ENCODE assay signal across 9 mouse cellular contexts in the genomic region with DNA sequence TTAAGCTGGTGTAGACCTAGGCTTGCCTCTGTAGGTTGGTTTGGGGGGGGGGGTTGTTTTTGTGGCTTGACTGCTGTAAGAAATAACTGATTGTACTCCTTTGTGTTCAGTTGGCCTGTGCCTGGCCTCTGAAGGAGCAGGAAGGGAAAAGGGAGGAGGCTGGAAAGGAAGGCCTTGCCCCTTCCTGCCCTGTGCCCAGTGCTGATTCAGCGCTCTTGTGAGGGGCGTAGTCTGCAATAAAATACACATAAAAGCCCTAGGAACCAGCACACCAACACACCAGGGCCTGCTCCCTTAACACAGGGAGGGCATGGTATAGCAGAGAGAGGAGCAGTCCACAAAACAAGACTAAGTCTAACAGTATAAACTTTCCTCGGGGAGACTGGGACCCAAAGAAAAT. TPM values are rescaled to one million over a fixed set of nuclear protein-coding genes. Genes with fewer than 3 reads are reported as not detected.
A peak's percentile ranks its signal among the peaks of the same experiment; 100 is the strongest.
DNase-seq lines count a peak whose midpoint lies in the region; ATAC-seq and TF ChIP-seq lines count a peak whose summit lies in the region.
"Had no signal": no experiment of that assay in that cellular context is flagged by ENCODE, and none has a peak within 500 bp of the region (broad histone marks: within the 10 kb centered on the region; RNA-seq: fewer than 3 reads in every experiment).

No protein-coding gene starts in this region.

- H3K27me3 ChIP-seq in hindbrain, postnatal 0 days (ENCODE audit: insufficient read depth, low read length): no peaks in the 10 kb centered on the region
- H3K27me3 ChIP-seq in forebrain, embryonic 13.5 days: peaks cover 6% of the 10 kb centered on the region; the same call in 1 of the 2 replicates

- no peak overlapping the region for H3K4me2 ChIP-seq in hindbrain, postnatal 0 days (ENCODE audit: low read depth, low read length)
- no peak overlapping the region for H3K4me2 ChIP-seq in forebrain, embryonic 13.5 days

- no peak overlapping the region for H3K27ac ChIP-seq in hindbrain, postnatal 0 days
- no peak overlapping the region for H3K27ac ChIP-seq in forebrain, embryonic 13.5 days

- H3K9ac ChIP-seq in hindbrain, postnatal 0 days (replicated peaks; ENCODE audit: low read length): no peak overlapping the region
- no peak overlapping the region for H3K9ac ChIP-seq in forebrain, embryonic 13.5 days

- DNase-seq in embryo, embryonic 10 days (ENCODE audit: low spot score): peak; percentile 22
- no peak for DNase-seq in embryo, embryonic 11 days
- DNase-seq in heart, postnatal 14 days: peak; percentile 32 to 38
- peak; percentile 57 for DNase-seq in large intestine, adult 2 months (ENCODE audit: low read depth, low spot score)
- DNase-seq in lung, postnatal 36 days: peak; percentile 69
- no peak for DNase-seq in hindbrain, postnatal 0 days (ENCODE audit: low spot score)
- DNase-seq in frontal cortex, postnatal 14 days (ENCODE audit: low spot score in 2 of 2): no peak
- DNase-seq: thymus, postnatal 25 days had no signal

- no peaks in the 10 kb centered on the region for H3K36me3 ChIP-seq in hindbrain, postnatal 0 days (ENCODE audit: insufficient read depth, low read length)
- no peaks in the 10 kb centered on the region for H3K36me3 ChIP-seq in forebrain, embryonic 13.5 days (ENCODE audit: poor library complexity, severe bottlenecking)

- WGBS in large intestine, adult 2 months: 16% methylated on average over 3 of the region's 3 CpGs
- 92% methylated on average over 3 of the region's 3 CpGs for WGBS in hindbrain, postnatal 0 days
- WGBS in forebrain, embryonic 13.5 days: 76% methylated on average over 3 of the region's 3 CpGs

- ATAC-seq in hindbrain, postnatal 0 days: no peak
- ATAC-seq in forebrain, embryonic 13.5 days: no peak

- no peaks in the 10 kb centered on the region for H3K9me3 ChIP-seq in hindbrain, postnatal 0 days (ENCODE audit: low read length)
- H3K9me3 ChIP-seq in forebrain, embryonic 13.5 days (replicated peaks): no peaks in the 10 kb centered on the region

- TF ChIP-seq CTCF in hindbrain, postnatal 0 days (IDR thresholded peaks at IDR 0.05; ENCODE audit: low read depth): no peak

- no peak overlapping the region for H3K4me3 ChIP-seq in hindbrain, postnatal 0 days (ENCODE audit: low read length)
- no peak overlapping the region for H3K4me3 ChIP-seq in forebrain, embryonic 13.5 days

- intact Hi-C loops in heart, postnatal 14 days (cut with DNase I): loop anchor here (5.0 kb wide), 1 partner anchor 101 kb away; no protein-coding TSS in a partner anchor

- H3K4me1 ChIP-seq in hindbrain, postnatal 0 days (ENCODE audit: insufficient read depth, low read length): no peaks in the 10 kb centered on the region
- H3K4me1 ChIP-seq in forebrain, embryonic 13.5 days: peaks cover 6% of the 10 kb centered on the region; the same call in 1 of the 2 replicates

RNA-seq across cellular contexts. Expression of a gene that starts 40.8 kb away (rescaled TPM):
- 1 to 10 TPM in 1 of 2 experiments, under 1 TPM in 1; 0.76 to 1.0 TPM for total RNA-seq in heart, postnatal 14 days (2021)
- polyA plus RNA-seq in large intestine, adult 2 months (2012; rRNA removed): 5.2 and 6.7 TPM in 2 replicates
- total RNA-seq in hindbrain, postnatal 0 days (2014; rRNA removed): 4.4 and 4.6 TPM in 2 replicates
- polyA plus RNA-seq in hindbrain, postnatal 0 days (2015; fragmentation: Nextera tagmentation; extraction: Ambion mirVana): 5.5 and 5.9 TPM in 2 replicates
- 20.4 and 27.0 TPM in 2 replicates for polyA plus RNA-seq in forebrain, embryonic 13.5 days (2015; fragmentation: Nextera tagmentation; extraction: Ambion mirVana)

Comparison
In these comparisons a context has a peak if more than half of its experiments do, and no peak if none do; other contexts are left out.
1. DNase-seq: peak in embryo, embryonic 10 days (single experiment), heart, postnatal 14 days (2 of 2), large intestine, adult 2 months (single experiment) and lung, postnatal 36 days (single experiment); none in embryo, embryonic 11 days (single experiment), hindbrain, postnatal 0 days (single experiment) and frontal cortex, postnatal 14 days (0 of 2).